Mouse (Mus musculus) cerebellum, adult 2 months (tissue): ENCODE measurements around the gene S100g.

Source experiments
- CTCF ChIP-seq: fragments of 200-500 bp; IDR thresholded peaks from 2 replicates; pipeline ENCODE4 v1.5.1; 2011; ENCODE audit warnings: low read depth, mild to moderate bottlenecking, control low read depth, low read length, moderate library complexity, borderline replicate concordance; ENCODE audit not compliant: insufficient read depth
- POLR2A ChIP-seq: fragments of 200-500 bp; IDR thresholded peaks from 2 replicates; pipeline ENCODE4 v1.6.1; 2011; ENCODE audit warnings: low read length, control low read depth, borderline replicate concordance; ENCODE audit not compliant: insufficient read depth

GRCm38 (mm10) chrX:162913651-162914050 is 50.7 kb downstream of the S100g start:
- no peak for TF ChIP-seq CTCF
- no peak for TF ChIP-seq POLR2A
